Mouse (Mus musculus): ENCODE measurements around the gene AI597479. TPM values are rescaled to one million over a fixed set of nuclear protein-coding genes. Genes with fewer than 3 reads are reported as not detected.
A peak's percentile ranks its signal among the peaks of the same experiment; 100 is the strongest.

Gene AI597479
- polyA plus RNA-seq, 1 experiment, result 5.0 TPM

DNA sequence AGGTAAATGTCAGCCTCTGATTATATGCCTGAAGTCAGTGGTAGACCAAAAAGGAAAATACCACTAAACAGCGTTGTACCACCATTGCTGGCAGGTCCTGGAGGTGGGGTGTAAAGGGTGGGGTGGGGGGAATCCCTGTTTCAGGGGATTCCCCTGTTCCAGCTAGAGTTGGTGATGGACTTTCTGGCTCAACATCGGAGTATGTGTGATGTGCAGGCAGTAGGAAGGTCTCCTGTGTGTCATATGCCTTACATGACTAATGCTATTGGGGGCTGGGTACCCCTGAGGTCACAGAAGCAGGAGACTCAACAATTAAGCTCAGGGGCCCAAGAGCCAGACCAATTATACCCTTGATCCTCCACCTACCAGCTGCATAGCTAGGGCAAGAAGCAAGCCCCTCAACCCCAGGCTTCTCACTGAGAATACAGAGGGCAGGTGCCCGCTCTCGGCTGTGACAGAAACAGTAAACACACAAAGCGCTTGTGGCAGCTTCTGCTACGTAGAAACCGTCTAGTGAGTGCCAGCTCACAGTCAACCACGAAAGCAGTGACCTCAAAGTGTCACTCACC lies 45.9 kb downstream of the AI597479 start:
- Histone ChIP-seq H3K27me3 (replicated peaks; ENCODE audit: control insufficient read depth, insufficient read depth, low read length) (no peaks in the 10 kb centered on the region), H3K4me3 (ENCODE audit: insufficient read depth, low read depth, low read length) (no peak overlapping the region), H3K27ac (ENCODE audit: insufficient read depth, low read depth, low read length) (no peak overlapping the region), H3K36me3 (ENCODE audit: control insufficient read depth, insufficient read depth, low read length) (no peaks in the 10 kb centered on the region), H3K4me1 (ENCODE audit: control insufficient read depth, insufficient read depth, low read length) (0 out of 2 replicates have a peak, but pooled peaks cover 2% of the 10 kb centered on the region)
- TF ChIP-seq POLR2A (IDR thresholded peaks at IDR 0.05; ENCODE audit: low read depth, low read length) (no peak), CTCF (conservative IDR thresholded peaks at IDR 0.05; ENCODE audit: insufficient read depth, insufficient read length, low read depth, low read length) (no peak)
- no peak for DNase-seq
- WGBS, result 76% methylated on average over 8 of the region's 8 CpGs

DNA sequence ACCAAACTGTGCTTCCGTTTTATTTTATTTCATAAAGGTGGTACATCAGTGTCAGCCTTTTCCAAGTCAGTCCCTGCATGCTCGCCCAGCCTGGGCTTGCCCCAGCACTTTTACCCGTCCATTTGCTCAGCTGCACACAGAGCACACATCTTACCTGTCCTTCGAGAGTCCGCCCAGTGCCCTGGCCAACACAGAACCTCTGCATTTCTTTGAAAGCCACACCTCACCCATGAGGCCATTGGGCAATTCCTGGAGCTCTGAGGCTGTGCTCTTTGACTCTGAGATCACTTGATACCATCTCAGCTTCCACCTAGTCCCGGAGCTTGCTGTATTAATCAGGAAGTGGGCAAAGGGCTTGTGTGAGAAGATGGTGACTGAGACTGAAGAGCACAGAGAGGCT lies 46.9 kb downstream of the AI597479 start:
- 76% methylated on average over 6 of the region's 6 CpGs for WGBS
- H3K27ac ChIP-seq (ENCODE audit: insufficient read depth, low read depth, low read length), result 0 out of 2 replicates have a peak overlapping the region, but pooled peaks have one; percentile 5
- H3K27me3 ChIP-seq (replicated peaks; ENCODE audit: control insufficient read depth, insufficient read depth, low read length), result no peaks in the 10 kb centered on the region
- H3K4me1 ChIP-seq (ENCODE audit: control insufficient read depth, insufficient read depth, low read length), result 0 out of 2 replicates have a peak, but pooled peaks cover 2% of the 10 kb centered on the region
- TF ChIP-seq POLR2A (IDR thresholded peaks at IDR 0.05; ENCODE audit: low read depth, low read length) (no peak), CTCF (conservative IDR thresholded peaks at IDR 0.05; ENCODE audit: insufficient read depth, insufficient read length, low read depth, low read length) (no peak)
- H3K4me3 ChIP-seq (ENCODE audit: insufficient read depth, low read depth, low read length), result no peak overlapping the region
- no peaks in the 10 kb centered on the region for H3K36me3 ChIP-seq (ENCODE audit: control insufficient read depth, insufficient read depth, low read length)
- DNase-seq, result no peak

DNA sequence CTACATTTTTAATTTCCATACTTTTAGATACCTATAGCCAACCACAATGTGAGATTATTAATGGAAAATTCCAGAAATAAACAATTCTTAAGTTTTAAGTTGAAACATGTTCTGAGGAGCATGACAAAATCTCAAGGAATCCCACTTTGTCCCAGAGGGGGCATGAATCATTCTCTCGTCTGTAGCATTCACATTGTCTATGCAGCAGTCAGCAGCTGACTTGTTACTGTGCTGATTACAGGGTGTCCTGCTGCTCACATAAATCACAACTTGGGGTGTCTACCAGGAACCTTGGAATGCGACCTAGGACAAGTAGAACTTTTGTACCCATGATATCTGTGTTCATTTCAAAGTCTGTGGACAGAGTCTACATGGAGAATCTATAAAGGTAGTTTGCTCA lies 49.0 kb downstream of the AI597479 start:
- 75% methylated on average over 2 of the region's 2 CpGs for WGBS

DNA sequence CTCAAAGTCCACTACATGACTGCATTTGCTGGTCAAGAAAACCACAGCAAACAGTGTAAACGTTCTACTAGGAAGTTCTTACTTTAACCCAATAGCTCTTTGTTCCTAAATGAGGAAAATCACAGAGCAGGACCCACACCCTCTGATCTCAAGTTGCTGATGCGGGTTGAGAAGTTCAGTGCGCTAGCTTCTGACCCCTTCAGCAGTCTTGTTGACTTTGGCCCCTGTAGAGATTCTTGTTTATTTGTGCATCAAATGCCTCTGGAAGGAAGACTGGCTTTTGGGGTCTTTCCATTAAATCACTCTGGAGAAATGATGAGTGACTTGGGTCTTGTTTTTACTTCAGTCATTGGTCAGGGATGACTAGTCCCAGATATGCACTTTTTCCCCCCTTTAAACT lies 51.7 kb downstream of the AI597479 start:
- peak; percentile 63 for DNase-seq
- H3K27ac ChIP-seq (ENCODE audit: insufficient read depth, low read depth, low read length), result peak overlapping the region; percentile 86; the same call in 1 of the 2 replicates

More for the DNA sequence above, 49.0 kb downstream of the AI597479 start:
- TF ChIP-seq POLR2A (IDR thresholded peaks at IDR 0.05; ENCODE audit: low read depth, low read length), result no peak
- TF ChIP-seq CTCF (conservative IDR thresholded peaks at IDR 0.05; ENCODE audit: insufficient read depth, insufficient read length, low read depth, low read length), result no peak
- Histone ChIP-seq H3K4me1 (ENCODE audit: control insufficient read depth, insufficient read depth, low read length) (0 out of 2 replicates have a peak, but pooled peaks cover 4% of the 10 kb centered on the region), H3K27ac (ENCODE audit: insufficient read depth, low read depth, low read length) (no peak overlapping the region; the same call in 1 of the 2 replicates), H3K27me3 (replicated peaks; ENCODE audit: control insufficient read depth, insufficient read depth, low read length) (no peaks in the 10 kb centered on the region), H3K4me3 (ENCODE audit: insufficient read depth, low read depth, low read length) (no peak overlapping the region), H3K36me3 (ENCODE audit: control insufficient read depth, insufficient read depth, low read length) (no peaks in the 10 kb centered on the region; the same call in 1 of the 2 replicates)
- peak; percentile 43 for DNase-seq

GRCm38 (mm10) chr1:43152626-43153025 lies 54.1 kb downstream of the AI597479 start:
- Histone ChIP-seq H3K4me1 (ENCODE audit: control insufficient read depth, insufficient read depth, low read length) (0 out of 2 replicates have a peak, but pooled peaks cover 2% of the 10 kb centered on the region), H3K36me3 (ENCODE audit: control insufficient read depth, insufficient read depth, low read length) (no peaks in the 10 kb centered on the region; the same call in 1 of the 2 replicates), H3K4me3 (ENCODE audit: insufficient read depth, low read depth, low read length) (no peak overlapping the region), H3K27me3 (replicated peaks; ENCODE audit: control insufficient read depth, insufficient read depth, low read length) (no peaks in the 10 kb centered on the region), H3K27ac (ENCODE audit: insufficient read depth, low read depth, low read length) (peak overlapping the region; percentile 35; the same call in 1 of the 2 replicates)
- DNase-seq, result no peak
- WGBS, result 87% methylated on average over 4 of the region's 4 CpGs
- TF ChIP-seq POLR2A (IDR thresholded peaks at IDR 0.05; ENCODE audit: low read depth, low read length), result no peak
- TF ChIP-seq CTCF (conservative IDR thresholded peaks at IDR 0.05; ENCODE audit: insufficient read depth, insufficient read length, low read depth, low read length), result no peak

More for the DNA sequence above, 51.7 kb downstream of the AI597479 start:
- no peak overlapping the region for H3K4me3 ChIP-seq (ENCODE audit: insufficient read depth, low read depth, low read length)
- 32% methylated on average over 3 of the region's 3 CpGs for WGBS
- H3K4me1 ChIP-seq (ENCODE audit: control insufficient read depth, insufficient read depth, low read length), result 0 out of 2 replicates have a peak, but pooled peaks cover 4% of the 10 kb centered on the region
- TF ChIP-seq CTCF (conservative IDR thresholded peaks at IDR 0.05; ENCODE audit: insufficient read depth, insufficient read length, low read depth, low read length), result no peak
- TF ChIP-seq POLR2A (IDR thresholded peaks at IDR 0.05; ENCODE audit: low read depth, low read length), result no peak
- H3K27me3 ChIP-seq (replicated peaks; ENCODE audit: control insufficient read depth, insufficient read depth, low read length), result no peaks in the 10 kb centered on the region
- H3K36me3 ChIP-seq (ENCODE audit: control insufficient read depth, insufficient read depth, low read length), result no peaks in the 10 kb centered on the region; the same call in 1 of the 2 replicates

DNA sequence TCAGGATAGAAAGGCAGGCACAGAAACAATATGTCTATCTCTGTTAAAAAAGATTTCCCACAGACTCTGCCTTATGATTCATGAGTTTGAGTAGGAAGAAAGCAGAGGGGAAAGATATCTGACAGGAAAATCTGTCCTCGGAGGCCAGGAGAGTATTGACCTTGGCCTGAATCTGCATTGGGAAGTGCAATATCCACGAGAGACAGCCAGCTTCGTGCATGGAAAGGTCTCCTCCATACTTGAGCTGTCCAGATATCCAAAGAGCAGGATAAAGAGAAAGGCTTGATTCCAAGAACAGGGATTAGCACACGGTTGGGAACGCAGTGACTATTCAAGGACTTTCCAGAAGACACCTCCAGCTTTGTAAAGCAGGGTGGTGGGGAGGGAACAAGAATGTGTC lies 55.0 kb downstream of the AI597479 start:
- DNase-seq, result no peak
- Histone ChIP-seq H3K4me3 (ENCODE audit: insufficient read depth, low read depth, low read length) (no peak overlapping the region), H3K27ac (ENCODE audit: insufficient read depth, low read depth, low read length) (peak overlapping the region; percentile 65), H3K36me3 (ENCODE audit: control insufficient read depth, insufficient read depth, low read length) (no peaks in the 10 kb centered on the region; the same call in 1 of the 2 replicates), H3K27me3 (replicated peaks; ENCODE audit: control insufficient read depth, insufficient read depth, low read length) (no peaks in the 10 kb centered on the region), H3K4me1 (ENCODE audit: control insufficient read depth, insufficient read depth, low read length) (0 out of 2 replicates have a peak, but pooled peaks cover 2% of the 10 kb centered on the region)
- TF ChIP-seq POLR2A (IDR thresholded peaks at IDR 0.05; ENCODE audit: low read depth, low read length), result no peak
- no peak for TF ChIP-seq CTCF (conservative IDR thresholded peaks at IDR 0.05; ENCODE audit: insufficient read depth, insufficient read length, low read depth, low read length)
- WGBS, result 70% methylated on average over 5 of the region's 5 CpGs

- peak overlapping the region; percentile 23; the same call in 1 of the 2 replicates for H3K27ac ChIP-seq (ENCODE audit: insufficient read depth, low read depth, low read length)
- H3K4me3 ChIP-seq (ENCODE audit: insufficient read depth, low read depth, low read length), result no peak overlapping the region
- 74% methylated on average over 2 of the region's 2 CpGs for WGBS
- no peak for DNase-seq
- H3K4me1 ChIP-seq (ENCODE audit: control insufficient read depth, insufficient read depth, low read length), result 0 out of 2 replicates have a peak, but pooled peaks cover 2% of the 10 kb centered on the region
- no peaks in the 10 kb centered on the region for H3K27me3 ChIP-seq (replicated peaks; ENCODE audit: control insufficient read depth, insufficient read depth, low read length)
- H3K36me3 ChIP-seq (ENCODE audit: control insufficient read depth, insufficient read depth, low read length), result no peaks in the 10 kb centered on the region; the same call in 1 of the 2 replicates
- TF ChIP-seq CTCF (conservative IDR thresholded peaks at IDR 0.05; ENCODE audit: insufficient read depth, insufficient read length, low read depth, low read length) (no peak), POLR2A (IDR thresholded peaks at IDR 0.05; ENCODE audit: low read depth, low read length) (no peak)
Measured at GRCm38 (mm10) chr1:43154491-43154890, 56.0 kb downstream of the AI597479 start.

All from kidney, adult 2 months (tissue).